Mouse (Mus musculus): ENCODE results near the gene Phactr2. TPM values are rescaled to one million over a fixed set of nuclear protein-coding genes. Genes with fewer than 3 reads are reported as not detected.
A peak's percentile ranks its signal among the peaks of the same experiment; 100 is the strongest.

Gene Phactr2
- polyA plus RNA-seq, 1 experiment from 2014 or later = 24.7 TPM

- no peak for TF ChIP-seq EP300 (IDR thresholded peaks at IDR 0.05)
- no peak for TF ChIP-seq CTCF (IDR thresholded peaks at IDR 0.05)
- DNase-seq (ENCODE audit: low spot score) = no peak
Measured at GRCm38 (mm10) chr10:13245714-13246113, 228.5 kb downstream of the Phactr2 start.

DNA sequence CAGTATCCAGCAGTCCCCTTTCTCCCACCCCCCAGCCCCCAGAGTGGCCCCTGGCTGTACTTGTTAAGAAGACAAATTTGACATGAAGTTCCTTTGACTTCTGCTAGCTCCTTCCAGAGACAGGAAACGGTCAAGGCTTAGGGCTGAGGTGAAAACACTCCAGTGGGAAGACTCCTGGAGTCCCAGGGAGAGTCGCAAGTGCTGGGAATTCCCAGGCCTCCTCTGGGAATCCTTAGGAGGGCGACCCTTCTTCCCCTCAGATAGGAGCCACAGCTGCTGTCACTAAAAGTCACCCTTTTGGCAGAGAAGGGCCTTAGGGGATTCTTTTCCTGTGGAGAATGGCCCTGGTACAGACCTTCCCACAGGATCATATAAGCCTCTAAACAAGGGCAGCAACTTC lies 230.0 kb downstream of the Phactr2 start:
- ATAC-seq = peak; percentile 43; the same call in 1 of the 2 replicates
- H3K9ac ChIP-seq (replicated peaks; ENCODE audit: low read depth) = no peak overlapping the region
- TF ChIP-seq EP300 (IDR thresholded peaks at IDR 0.05) = no peak
- DNase-seq (ENCODE audit: low spot score) = no peak
- H3K36me3 ChIP-seq (ENCODE audit: insufficient read depth, low read length) = peaks cover 11% of the 10 kb centered on the region; the same call in 1 of the 2 replicates
- 54% methylated on average over 3 of the region's 3 CpGs for WGBS
- H3K27me3 ChIP-seq (replicated peaks; ENCODE audit: insufficient read depth, low read length) = no peaks in the 10 kb centered on the region
- no peaks in the 10 kb centered on the region for H3K4me1 ChIP-seq (ENCODE audit: insufficient read depth, low read depth, low read length)
- no peaks in the 10 kb centered on the region for H3K9me3 ChIP-seq (ENCODE audit: low read length)
- no peak overlapping the region; the same call in 1 of the 2 replicates for H3K27ac ChIP-seq (ENCODE audit: low read length)
- no peak overlapping the region for H3K4me2 ChIP-seq (replicated peaks; ENCODE audit: low read depth, low read length)
- H3K4me3 ChIP-seq (ENCODE audit: low read depth, low read length) = no peak overlapping the region

More at GRCm38 (mm10) chr10:13245714-13246113, 228.5 kb downstream of the Phactr2 start:
- no peak overlapping the region for H3K4me2 ChIP-seq (replicated peaks; ENCODE audit: low read depth, low read length)
- no peaks in the 10 kb centered on the region for H3K27me3 ChIP-seq (replicated peaks; ENCODE audit: insufficient read depth, low read length)
- no peaks in the 10 kb centered on the region for H3K4me1 ChIP-seq (ENCODE audit: insufficient read depth, low read depth, low read length)
- 37% methylated on average over 6 of the region's 6 CpGs for WGBS
- H3K9me3 ChIP-seq (ENCODE audit: low read length) = no peaks in the 10 kb centered on the region
- no peak overlapping the region for H3K4me3 ChIP-seq (ENCODE audit: low read depth, low read length)
- peak; percentile 53 for ATAC-seq
- H3K27ac ChIP-seq (ENCODE audit: low read length) = 0 out of 2 replicates have a peak overlapping the region, but pooled peaks have one; percentile 26
- H3K36me3 ChIP-seq (ENCODE audit: insufficient read depth, low read length) = peaks cover 9% of the 10 kb centered on the region; the same call in 1 of the 2 replicates
- H3K9ac ChIP-seq (replicated peaks; ENCODE audit: low read depth) = no peak overlapping the region

DNA sequence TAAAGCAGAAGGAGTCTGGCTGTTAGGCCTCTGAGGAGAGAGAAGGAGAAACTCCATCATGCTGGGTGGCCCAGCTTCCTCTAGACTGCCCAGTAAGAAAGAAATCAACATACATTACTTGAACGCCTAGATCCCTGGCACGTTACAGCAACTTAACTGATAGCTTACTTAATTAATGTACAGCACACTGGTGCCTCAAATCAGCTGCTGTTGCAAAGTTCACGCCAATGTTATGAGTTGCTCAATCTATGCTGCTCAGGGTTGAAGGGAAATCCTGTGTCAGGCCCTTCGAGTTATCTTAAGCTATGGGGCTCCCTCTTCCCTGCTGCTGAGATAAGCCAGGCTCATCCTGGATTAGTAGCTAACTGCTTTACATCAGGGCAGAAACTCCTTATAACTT lies 233.8 kb downstream of the Phactr2 start:
- Histone ChIP-seq H3K36me3 (ENCODE audit: insufficient read depth, low read length) (0 out of 2 replicates have a peak, but pooled peaks cover 7% of the 10 kb centered on the region), H3K4me3 (ENCODE audit: low read depth, low read length) (no peak overlapping the region), H3K9ac (replicated peaks; ENCODE audit: low read depth) (no peak overlapping the region), H3K9me3 (ENCODE audit: low read length) (no peaks in the 10 kb centered on the region), H3K4me2 (replicated peaks; ENCODE audit: low read depth, low read length) (no peak overlapping the region), H3K27ac (ENCODE audit: low read length) (no peak overlapping the region), H3K4me1 (ENCODE audit: insufficient read depth, low read depth, low read length) (no peaks in the 10 kb centered on the region), H3K27me3 (replicated peaks; ENCODE audit: insufficient read depth, low read length) (no peaks in the 10 kb centered on the region)
- 50% methylated on average over 4 of the region's 4 CpGs for WGBS
- TF ChIP-seq EP300 (IDR thresholded peaks at IDR 0.05) (no peak), CTCF (IDR thresholded peaks at IDR 0.05) (no peak)
- ATAC-seq = no peak
- no peak for DNase-seq (ENCODE audit: low spot score)

DNA sequence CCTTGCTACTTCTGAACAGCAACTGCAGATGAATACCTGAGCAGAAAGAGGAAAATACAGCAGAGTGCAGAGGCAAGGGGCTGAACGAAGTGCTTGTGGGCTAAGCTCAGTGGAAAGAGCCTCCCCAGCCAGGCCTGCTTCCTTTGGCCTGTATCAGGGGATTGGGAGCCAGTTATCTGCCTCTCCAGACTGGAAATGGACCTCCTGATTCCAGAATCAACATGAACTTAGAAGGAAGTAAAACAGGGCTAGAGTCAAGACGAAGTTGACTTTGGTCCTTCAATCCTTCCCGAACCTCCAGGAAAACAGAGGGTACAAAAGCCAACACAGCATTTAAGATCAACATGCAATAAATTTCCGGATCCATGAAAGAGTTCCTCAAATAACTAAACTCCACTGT lies 236.0 kb downstream of the Phactr2 start:
- Histone ChIP-seq H3K9me3 (ENCODE audit: low read length) (no peaks in the 10 kb centered on the region), H3K4me3 (ENCODE audit: low read depth, low read length) (no peak overlapping the region), H3K9ac (replicated peaks; ENCODE audit: low read depth) (no peak overlapping the region), H3K36me3 (ENCODE audit: insufficient read depth, low read length) (0 out of 2 replicates have a peak, but pooled peaks cover 7% of the 10 kb centered on the region), H3K4me2 (replicated peaks; ENCODE audit: low read depth, low read length) (no peak overlapping the region), H3K27ac (ENCODE audit: low read length) (no peak overlapping the region), H3K4me1 (ENCODE audit: insufficient read depth, low read depth, low read length) (no peaks in the 10 kb centered on the region), H3K27me3 (replicated peaks; ENCODE audit: insufficient read depth, low read length) (no peaks in the 10 kb centered on the region)
- 92% methylated on average over 4 of the region's 4 CpGs for WGBS
- no peak for TF ChIP-seq EP300 (IDR thresholded peaks at IDR 0.05)
- no peak for TF ChIP-seq CTCF (IDR thresholded peaks at IDR 0.05)
- no peak for DNase-seq (ENCODE audit: low spot score)
- ATAC-seq = no peak

DNA sequence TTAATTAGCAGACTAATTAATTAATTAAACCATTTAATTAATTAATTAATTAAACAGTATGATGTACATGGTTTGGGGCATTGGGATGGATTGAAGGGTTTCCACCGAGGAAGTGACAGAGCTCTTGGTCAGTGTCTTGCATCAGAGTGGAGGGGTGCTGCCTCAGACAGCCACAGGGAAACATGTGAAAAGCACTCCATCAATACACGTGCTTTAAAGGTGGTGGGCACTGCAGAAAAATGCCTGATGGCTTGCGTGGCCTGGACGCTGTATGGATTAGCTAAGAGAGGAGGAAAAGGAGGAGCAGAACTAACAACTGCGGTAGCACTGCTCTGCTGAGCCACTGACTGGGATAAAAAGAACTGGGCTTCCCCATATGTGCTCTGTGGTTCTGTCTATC lies 237.3 kb downstream of the Phactr2 start:
- 81% methylated on average over 5 of the region's 5 CpGs for WGBS
- no peaks in the 10 kb centered on the region for H3K9me3 ChIP-seq (ENCODE audit: low read length)
- no peaks in the 10 kb centered on the region for H3K4me1 ChIP-seq (ENCODE audit: insufficient read depth, low read depth, low read length)
- no peak overlapping the region for H3K4me3 ChIP-seq (ENCODE audit: low read depth, low read length)
- TF ChIP-seq EP300 (IDR thresholded peaks at IDR 0.05) = no peak
- no peak overlapping the region for H3K4me2 ChIP-seq (replicated peaks; ENCODE audit: low read depth, low read length)
- H3K27me3 ChIP-seq (replicated peaks; ENCODE audit: insufficient read depth, low read length) = no peaks in the 10 kb centered on the region
- H3K36me3 ChIP-seq (ENCODE audit: insufficient read depth, low read length) = 0 out of 2 replicates have a peak, but pooled peaks cover 7% of the 10 kb centered on the region
- DNase-seq (ENCODE audit: low spot score) (no peak), ATAC-seq (no peak)
- no peak overlapping the region for H3K27ac ChIP-seq (ENCODE audit: low read length)
- H3K9ac ChIP-seq (replicated peaks; ENCODE audit: low read depth) = no peak overlapping the region

GRCm38 (mm10) chr10:13234503-13234902 lies 239.7 kb downstream of the Phactr2 start:
- TF ChIP-seq EP300 (IDR thresholded peaks at IDR 0.05) = no peak
- no peak for TF ChIP-seq CTCF (IDR thresholded peaks at IDR 0.05)
- peaks cover 13% of the 10 kb centered on the region for H3K36me3 ChIP-seq (ENCODE audit: insufficient read depth, low read length)
- ATAC-seq = peak; percentile 57
- no peaks in the 10 kb centered on the region for H3K27me3 ChIP-seq (replicated peaks; ENCODE audit: insufficient read depth, low read length)
- WGBS = 41% methylated on average over 3 of the region's 3 CpGs
- no peaks in the 10 kb centered on the region for H3K4me1 ChIP-seq (ENCODE audit: insufficient read depth, low read depth, low read length)
- H3K9ac ChIP-seq (replicated peaks; ENCODE audit: low read depth) = no peak overlapping the region
- H3K4me2 ChIP-seq (replicated peaks; ENCODE audit: low read depth, low read length) = no peak overlapping the region
- no peaks in the 10 kb centered on the region for H3K9me3 ChIP-seq (ENCODE audit: low read length)
- no peak overlapping the region for H3K4me3 ChIP-seq (ENCODE audit: low read depth, low read length)
- DNase-seq (ENCODE audit: low spot score) = peak; percentile 31
- no peak overlapping the region for H3K27ac ChIP-seq (ENCODE audit: low read length)

DNA sequence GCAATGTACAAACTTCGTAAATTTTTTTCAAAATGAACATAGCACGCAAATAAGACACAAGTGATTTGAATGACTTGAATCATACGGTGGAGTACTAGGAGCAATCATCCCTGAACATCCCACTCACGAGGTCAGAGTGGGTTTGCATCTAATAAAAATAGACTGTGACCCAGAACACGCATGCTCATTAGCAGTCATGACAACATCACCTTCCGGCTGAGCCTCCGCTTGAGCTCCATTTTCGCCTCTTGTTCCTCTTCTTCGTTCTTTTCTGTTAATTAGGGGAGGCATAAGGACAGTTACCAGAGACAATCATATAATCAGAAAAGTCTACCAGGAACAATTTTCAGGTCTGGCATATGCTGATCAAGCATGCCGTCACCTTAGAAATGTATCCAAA lies 240.3 kb downstream of the Phactr2 start:
- H3K9me3 ChIP-seq (ENCODE audit: low read length) = no peaks in the 10 kb centered on the region
- no peaks in the 10 kb centered on the region for H3K4me1 ChIP-seq (ENCODE audit: insufficient read depth, low read depth, low read length)
- H3K27ac ChIP-seq (ENCODE audit: low read length) = no peak overlapping the region
- no peak for DNase-seq (ENCODE audit: low spot score)
- H3K4me3 ChIP-seq (ENCODE audit: low read depth, low read length) = no peak overlapping the region
- H3K27me3 ChIP-seq (replicated peaks; ENCODE audit: insufficient read depth, low read length) = no peaks in the 10 kb centered on the region
- no peak for ATAC-seq
- H3K9ac ChIP-seq (replicated peaks; ENCODE audit: low read depth) = no peak overlapping the region
- no peak overlapping the region for H3K4me2 ChIP-seq (replicated peaks; ENCODE audit: low read depth, low read length)
- no peak for TF ChIP-seq EP300 (IDR thresholded peaks at IDR 0.05)
- no peak for TF ChIP-seq CTCF (IDR thresholded peaks at IDR 0.05)
- WGBS = 88% methylated on average over 10 of the region's 10 CpGs
- H3K36me3 ChIP-seq (ENCODE audit: insufficient read depth, low read length) = peaks cover 9% of the 10 kb centered on the region

Data from lung, postnatal 0 days (tissue).